Mouse (Mus musculus) T-helper 17 cell (primary cell): ENCODE data around the gene Slc8a1.

Experiments
- in situ Hi-C, 2 experiments: fragments of 300-600 bp; cut with MboI, MseI; formaldehyde crosslinking; loops; 1 replicate in 1 of 2; 2 replicates in 1 of 2; pipeline ENCODE4 v1.15.1; 2025; ENCODE audit warnings: high pct_unique_total_duplicates in 2 of 2

The Slc8a1 gene

DNA sequence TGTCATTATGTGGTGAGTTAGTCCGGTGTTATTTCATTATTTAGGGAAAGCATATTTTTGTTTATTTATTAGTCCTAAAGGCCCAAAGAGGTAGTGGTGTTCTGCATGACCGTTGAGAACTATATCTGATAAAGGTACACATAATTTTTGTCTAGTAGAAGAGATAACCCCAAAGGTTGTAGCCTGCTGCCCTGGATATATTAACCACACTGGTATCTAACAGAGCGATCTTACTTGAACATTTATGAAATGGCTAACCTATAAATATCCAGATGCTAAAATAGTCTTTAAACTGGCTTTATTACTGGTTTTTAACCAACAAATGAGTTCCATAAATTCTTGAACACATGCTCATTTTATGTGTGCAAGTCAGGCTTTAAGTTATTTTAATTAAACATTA lies 161.3 kb downstream of the Slc8a1 start:
- in situ Hi-C loops, result no loop called here

DNA sequence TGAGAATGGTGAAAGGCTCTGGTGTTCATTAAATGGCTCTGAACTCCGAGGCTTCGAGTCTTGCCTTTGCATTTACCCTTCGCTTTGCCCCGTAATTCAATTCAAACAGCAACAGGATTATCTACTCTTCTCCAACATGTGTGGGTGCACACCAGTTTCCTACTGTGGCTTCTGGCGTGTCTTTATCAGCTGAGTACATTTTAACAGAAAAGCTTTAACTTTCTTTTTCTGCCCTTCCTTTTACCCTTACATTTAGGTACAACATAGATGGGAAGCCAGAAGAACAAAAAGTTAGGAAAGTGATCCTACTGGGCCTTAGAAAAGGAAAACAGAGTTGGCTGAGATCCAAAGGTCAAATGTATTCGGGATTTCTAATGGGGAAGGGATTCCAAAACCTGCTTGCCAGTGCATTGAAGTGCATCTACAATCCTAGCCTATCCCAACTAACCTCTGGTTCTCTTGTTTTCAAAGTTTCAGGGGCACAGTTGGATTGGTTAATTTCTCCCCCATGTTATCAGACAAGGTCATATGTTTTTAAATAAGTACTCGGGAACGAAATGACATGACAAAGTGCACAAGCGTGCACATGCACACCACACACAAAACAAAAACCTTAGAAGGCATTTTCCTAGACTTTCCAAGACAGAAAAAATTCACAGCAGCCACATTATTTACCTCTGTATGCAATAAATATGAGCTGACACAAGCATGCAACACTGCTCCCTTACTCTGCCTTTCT lies 172.4 kb downstream of the Slc8a1 start:
- in situ Hi-C loops, result loop anchor here in 1 of 2 experiments (5.0 kb wide), 1 partner anchor 81 kb away; no protein-coding TSS in a partner anchor

DNA sequence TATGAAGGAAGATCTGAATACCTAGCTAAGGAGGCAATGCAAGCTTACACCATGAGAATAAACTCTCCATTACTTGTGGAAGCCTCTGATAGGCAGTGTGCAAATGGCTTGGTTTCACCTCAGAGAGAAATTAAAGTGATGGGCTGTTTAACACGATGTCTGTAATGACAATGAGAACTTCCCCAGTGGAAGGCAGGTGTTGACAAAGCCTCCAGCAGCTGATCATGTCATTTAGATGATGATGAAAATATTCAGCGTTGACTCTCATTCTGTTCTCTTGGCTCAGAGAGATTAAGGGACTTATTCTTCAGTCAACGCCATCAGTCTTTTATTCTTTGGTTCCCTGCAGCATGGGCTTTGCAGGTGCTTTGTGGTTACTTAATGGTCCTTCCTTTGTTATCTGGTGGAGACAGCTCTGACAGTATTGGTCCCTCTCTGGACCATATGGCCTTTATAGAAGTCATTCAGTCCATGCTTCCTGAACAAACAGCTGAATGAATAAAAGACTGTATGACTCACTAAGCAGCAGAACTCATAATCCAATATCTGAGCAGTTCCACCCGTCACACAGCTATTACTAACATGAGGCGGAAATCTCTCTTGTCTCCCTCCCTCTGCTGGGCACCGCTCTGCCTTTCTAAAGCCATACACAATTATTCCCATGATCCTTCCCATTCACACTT lies 184.0 kb downstream of the Slc8a1 start:
- in situ Hi-C loops, result no loop called here

DNA sequence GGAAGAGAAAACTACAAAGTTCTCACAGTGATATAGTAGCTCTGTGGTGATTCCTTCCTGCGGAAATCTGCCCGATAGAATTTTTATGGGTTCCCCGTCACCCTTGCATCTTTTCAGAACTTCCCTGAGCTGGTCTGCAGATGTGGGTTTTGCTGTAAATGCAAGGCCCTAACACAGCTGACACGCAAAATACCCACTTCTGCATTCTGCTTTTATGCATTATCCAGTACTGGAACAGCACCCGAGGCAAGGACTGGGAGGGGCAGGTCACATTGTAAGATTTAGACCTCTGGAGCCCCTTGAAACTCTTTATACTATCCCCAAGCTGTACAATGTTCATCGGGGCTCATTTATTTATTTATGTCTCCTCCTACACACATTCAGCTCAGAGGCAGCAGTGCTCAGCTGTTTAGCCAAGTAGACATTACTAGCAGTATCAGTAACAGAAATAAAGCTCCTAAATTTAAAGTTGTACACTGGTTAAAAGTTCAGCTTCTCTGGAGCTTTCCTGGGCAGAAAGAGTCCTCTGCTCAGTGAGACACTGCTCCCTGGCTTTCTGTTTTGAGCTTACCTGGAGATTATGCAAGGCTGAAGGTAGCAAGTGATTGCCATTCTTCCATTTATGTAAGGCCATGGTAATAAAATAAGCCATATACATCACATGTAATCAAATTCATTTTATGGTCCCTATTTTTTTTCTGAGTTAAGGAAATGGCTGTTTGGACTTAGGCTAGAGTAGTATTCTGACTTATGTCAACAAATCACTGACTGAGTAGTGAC lies 186.1 kb downstream of the Slc8a1 start:
- in situ Hi-C loops, result no loop called here

DNA sequence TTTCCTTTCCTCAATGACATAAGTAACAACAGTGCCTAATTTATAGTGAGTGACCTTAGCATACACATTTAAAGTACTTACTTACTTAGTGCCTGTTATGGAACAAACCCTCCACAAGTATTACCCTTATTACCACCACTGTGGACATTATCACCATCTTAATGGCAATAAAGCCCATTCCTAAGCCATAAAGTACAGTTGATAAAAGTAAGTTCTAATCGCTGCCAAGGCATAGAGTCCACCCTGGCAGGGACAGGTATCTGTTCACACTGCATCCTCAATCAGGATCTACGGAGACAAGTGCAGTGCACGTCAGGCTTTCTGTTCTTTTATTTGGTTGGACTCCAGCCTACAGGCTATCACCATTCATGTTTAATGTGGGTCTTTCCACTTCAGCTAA lies 187.3 kb downstream of the Slc8a1 start:
- in situ Hi-C loops, result no loop called here

DNA sequence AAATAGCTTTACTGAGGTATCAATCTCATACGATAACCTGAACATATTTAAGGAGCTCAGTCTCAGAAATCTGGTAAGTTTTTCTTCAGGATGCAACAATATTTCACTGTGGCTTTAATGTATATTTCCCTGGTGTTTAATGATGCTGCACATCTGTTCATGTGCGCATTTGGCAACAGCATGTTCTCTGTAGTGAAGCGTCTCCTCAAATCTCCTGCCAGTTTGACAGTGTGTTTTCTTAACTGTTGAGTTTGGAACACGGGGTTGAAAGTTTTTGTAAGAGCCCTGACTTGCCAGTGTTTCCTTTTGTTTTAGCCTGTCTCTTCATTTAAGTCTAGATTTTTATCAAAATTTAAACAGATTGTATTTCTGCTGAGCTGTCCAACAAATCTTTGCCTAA lies 190.2 kb downstream of the Slc8a1 start:
- in situ Hi-C loops, result no loop called here

DNA sequence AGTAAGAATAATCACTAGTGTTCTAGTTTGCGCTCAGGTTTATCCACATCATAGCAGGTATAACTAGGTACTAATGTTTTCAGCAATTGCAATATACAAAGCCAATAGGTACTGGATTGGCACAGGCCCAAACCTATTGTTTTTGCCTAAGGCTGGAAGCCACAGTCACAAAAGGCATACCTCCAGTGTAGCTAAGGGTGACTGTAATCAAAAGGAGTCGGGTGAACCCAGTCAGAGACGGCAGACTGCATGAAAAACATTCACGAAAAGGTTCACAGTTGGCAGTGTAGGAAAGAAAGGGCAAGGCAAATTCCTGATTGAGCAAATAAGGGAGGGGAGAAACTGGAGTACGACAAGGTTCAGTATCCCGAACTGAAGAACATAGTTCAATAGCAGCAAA lies 191.7 kb downstream of the Slc8a1 start:
- in situ Hi-C loops, result no loop called here

DNA sequence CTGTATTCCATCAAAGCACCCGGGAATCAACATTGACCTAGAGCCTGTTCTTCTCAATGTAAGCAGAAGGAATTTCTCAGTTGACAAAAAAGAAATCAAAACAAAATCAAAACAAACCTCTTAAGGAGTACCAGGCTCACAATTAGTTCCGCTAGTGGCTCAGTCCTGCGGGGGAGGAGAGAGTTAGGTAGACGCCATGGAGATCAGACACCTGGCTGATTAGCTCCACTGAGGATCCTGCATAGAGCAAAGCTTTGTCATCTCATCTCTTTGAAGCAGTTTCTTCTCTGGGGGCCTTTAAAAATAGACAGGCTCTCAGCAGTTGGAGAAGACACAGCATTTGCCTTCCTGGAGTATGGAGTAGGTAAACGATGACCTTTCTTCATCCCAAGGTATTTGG lies 192.2 kb downstream of the Slc8a1 start:
- in situ Hi-C loops, result no loop called here

DNA sequence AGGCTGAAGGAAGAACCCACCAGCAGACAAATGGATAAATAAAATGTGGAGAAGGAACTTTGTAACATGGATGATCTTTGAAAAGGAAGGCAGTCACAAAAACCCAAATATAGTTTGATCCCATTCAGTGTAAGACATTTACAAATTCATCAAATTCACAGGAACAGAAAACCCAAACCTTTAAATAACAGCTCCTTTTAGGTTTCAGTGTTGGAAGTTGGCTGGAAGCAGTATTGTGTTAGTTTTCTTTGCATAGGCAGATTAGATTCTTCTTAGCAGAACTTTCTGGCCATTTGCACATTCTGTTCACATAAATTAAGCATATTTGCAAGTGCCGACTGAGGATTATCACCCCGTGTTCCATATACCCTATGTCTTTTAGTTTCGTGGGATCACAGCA lies 193.3 kb downstream of the Slc8a1 start:
- in situ Hi-C loops, result no loop called here

DNA sequence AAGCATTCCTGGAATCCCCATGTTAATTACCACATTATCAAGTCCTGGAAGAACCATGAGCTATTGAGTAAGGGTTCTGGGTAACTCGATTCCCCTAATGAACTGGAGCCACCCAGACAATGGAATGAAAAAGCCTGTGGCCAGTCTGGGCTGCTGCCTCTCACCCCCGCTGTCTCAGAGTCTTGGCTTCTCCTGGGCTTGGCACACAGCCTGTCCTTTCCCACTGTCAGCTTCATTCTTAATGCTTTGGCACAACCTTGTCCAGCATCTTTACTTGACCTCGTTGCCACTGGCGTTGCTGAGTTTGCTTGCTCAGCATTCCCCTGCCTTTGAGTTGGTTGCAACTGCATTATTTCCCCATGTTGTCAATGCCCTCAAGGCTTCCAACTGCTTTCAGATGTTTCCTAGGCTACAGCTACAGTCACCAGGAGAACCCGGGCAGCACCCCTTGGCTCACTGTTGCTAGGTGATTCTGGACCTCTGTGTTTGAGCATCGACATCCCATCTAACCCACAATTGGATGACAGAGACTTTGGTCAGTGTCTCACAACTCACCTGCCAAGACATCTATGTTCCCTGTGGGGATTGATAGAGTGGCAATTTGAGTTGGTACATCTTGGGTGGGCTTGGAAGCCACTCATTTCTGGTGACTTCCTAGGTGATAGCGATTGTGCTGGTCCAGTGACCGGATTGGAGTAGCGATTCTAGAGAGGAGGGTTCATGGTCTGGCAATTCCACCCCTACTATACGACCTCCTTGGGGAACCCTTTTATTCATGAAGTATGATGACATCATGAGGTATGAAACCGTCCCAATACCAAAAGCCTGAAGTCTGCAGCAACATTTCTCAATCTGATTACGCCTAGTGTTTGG lies 195.6 kb downstream of the Slc8a1 start:
- in situ Hi-C loops, result no loop called here

DNA sequence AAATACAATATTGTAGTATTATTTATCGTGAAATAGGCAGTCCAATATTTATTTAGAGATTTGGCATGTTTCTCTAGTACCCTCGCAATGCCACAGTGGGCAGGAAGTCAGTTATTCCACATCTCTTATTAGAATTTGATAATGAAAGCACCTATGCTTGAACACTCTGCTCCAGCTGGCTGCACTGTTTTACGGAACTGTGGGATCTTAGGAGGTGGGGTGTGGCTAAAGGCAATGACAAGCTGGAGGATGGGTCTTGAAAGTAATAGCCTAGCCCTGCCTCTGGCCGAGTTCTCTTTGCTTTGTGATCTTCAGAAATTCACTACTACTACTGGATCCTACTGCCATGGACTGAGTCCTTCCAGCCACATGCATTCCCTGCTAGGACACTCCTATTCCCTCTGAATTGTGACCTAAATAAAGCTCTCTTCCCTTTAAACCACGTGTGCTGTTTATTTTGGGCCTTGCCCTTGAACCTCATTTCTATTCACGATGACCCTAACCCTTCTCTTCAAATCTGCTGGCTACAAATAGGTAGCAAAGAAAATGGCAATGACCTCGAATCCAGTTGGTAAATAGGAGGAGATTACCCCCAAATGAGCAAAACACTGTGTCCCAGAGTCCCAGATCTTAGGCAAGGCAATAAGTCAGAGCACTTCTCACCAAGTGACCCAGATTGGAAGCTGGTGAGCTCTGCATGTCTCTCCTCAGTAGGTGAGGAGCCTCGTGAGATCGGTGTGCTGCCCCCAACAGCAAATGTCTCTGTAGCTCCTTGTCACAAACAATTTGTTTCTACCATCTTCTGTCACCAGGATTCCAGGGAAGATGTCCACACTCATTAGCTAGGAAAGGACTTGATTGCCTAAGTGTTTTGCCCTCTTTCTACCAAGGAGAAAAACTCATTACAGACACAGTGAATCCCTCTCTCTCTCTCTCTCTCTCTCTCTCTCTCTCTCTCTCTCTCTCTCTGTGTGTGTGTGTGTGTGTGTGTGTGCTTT lies 199.7 kb downstream of the Slc8a1 start:
- in situ Hi-C loops, result no loop called here

DNA sequence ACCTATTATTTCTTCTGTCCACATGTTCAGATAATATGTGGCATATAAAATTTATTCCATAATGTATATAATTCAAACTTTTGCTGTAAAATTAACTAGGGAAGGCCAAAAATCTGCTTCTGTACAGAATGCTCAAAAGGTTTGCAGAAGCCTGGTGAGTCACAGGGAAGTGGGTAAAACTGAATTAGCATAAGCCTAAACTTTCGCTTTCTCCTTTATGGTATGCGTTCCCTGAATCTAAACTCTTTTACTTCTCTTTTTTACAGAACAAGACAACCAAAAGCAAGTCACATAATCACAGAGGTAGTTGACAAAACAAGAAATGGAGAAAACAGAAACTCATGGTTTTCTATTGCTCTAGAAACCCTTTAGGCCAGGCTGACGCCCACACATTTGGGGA lies 202.1 kb downstream of the Slc8a1 start:
- in situ Hi-C loops, result no loop called here

DNA sequence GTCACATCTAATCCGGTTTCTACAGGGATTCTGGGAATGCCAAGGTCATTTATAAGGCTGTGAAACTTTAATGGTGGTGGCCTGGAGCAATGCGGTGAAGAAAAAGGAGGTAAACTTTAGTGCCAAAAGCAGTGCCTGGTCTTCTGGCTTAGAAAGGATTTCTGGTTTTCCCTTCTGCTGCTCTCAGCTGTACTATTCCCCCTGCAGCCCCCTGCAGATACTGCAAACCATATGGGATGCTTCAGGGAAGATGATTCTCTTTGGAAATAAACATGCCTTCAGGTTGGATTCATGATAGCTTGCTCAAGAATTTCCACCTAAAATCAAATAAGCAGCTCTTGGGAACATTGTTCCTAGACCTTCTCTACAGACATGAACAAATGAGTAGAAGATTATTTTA lies 208.3 kb downstream of the Slc8a1 start:
- in situ Hi-C loops, result no loop called here

DNA sequence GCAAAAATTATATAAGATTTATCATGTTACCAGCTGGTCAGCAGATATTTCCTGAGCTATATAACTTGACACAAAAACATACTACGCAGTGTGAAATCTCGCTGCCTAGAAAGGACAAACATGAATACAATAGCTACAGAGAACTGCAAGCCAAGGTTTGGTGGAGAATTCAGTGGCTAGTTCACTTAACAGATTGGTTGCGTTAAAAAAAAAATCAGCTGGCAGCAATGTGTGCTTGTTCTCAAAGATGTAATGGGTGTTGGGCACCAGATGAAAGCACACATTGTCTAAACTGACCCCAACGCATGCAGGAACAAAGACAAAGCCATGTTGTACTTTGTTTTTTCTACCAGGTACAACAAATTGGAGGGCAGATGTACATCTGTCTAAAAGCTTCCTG lies 209.2 kb downstream of the Slc8a1 start:
- in situ Hi-C loops, result no loop called here

DNA sequence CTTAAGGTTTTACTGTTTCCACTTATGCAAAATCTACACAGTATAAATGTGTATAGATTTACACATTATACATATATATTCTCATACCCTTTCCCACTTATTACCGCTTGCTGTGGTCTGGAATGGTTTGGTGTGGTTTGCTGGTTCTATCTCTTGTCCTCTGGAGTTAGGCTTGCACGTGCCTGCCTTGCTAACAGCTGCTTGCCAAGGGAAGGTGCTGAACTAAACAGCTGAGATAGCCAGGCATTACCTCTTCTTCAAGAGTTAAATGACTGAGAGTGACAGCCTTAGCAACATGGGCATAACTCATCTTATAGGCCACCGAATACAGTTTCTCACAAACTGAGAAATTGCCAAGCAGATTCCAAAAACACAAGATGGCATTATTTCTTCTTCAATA lies 211.7 kb downstream of the Slc8a1 start:
- in situ Hi-C loops, result no loop called here

DNA sequence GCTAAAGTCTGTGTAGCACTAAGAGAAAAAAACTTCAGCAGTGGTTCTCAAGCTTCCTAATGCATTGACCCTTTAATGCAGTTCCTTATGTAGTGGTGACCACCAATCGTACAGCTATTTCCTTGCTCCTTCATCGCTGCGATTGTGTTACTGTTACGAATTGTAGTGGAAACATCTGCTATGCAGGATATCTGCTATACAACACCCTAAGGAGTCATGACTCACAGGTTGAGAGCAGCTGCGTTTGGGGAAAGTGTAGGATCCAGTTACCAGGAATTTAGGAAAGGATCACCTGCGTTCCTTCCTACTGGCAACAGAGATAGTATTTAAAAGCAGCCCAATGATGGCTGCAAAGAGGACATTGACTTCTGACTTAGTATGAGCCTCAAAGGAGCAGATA lies 213.4 kb downstream of the Slc8a1 start:
- in situ Hi-C loops, result no loop called here

DNA sequence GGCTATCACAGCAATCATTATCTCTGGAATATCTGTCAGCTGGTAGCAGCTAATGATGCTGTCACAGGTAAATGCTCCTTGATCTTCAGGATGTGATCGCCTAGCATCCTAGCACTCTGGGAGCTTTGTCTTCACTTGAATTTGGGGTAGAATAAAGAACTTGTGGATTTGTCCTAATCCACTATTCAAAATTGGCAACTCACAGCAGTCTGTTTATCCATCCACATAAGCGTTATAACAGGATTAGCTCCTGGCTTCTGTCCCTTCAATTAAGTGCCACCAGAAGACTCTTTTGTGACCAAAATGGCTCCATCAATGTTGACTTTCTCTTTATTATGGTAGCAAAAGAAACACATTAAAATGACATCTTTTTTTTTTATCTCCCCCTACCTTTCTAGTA lies 214.2 kb downstream of the Slc8a1 start:
- in situ Hi-C loops, result no loop called here

DNA sequence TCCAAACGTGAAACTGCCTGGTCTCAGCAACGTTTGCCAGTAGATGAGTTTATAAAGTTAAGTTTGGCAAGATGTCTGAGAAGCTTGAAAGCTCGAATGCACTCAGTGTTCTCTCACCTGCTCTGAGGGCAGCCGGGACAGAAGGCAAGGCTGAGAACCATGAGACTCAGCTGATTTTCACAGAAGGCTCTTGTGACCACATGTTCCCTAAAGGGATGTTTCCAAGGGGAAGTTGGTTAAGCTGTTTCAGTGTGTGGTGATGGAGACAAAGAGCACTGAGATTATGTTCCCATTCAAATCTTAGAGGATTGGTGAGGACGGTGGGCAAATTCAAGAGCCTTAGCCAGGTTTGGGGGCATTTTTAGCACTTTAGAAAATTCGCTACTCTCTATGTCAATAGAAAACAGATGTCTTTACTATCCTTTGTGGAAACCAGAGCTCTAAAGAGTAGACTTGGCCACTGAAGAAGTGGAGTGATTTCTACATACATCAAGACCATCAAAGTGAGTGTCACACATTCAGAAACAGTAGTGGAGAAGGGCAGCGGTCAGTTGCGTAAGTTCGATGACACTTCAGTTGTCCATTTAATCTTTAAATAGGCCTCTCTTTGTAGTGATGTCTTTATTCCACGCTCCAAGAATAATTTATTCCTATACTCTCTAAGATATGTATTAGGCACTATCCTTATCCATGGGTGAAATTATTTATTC lies 219.7 kb downstream of the Slc8a1 start:
- in situ Hi-C loops, result no loop called here

DNA sequence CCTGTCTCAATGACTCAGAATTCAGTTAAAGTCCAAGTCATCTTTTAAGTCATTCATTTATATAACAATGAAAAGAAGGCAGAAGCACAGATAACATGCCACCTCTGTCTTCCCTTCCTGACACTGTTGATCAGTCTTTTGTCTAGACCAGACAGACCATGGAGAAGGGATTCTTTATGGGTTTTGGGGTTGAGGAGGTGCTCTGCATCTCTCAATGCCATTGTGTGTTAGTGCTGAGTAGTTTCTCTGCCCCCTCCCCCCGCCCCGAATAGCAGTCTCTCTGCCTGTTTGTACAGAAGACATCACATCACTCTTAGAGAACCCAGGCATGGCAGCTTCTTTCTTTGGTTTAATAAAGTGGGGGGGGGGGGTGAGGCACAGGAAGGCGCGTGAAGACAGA lies 222.0 kb downstream of the Slc8a1 start:
- in situ Hi-C loops, result no loop called here

DNA sequence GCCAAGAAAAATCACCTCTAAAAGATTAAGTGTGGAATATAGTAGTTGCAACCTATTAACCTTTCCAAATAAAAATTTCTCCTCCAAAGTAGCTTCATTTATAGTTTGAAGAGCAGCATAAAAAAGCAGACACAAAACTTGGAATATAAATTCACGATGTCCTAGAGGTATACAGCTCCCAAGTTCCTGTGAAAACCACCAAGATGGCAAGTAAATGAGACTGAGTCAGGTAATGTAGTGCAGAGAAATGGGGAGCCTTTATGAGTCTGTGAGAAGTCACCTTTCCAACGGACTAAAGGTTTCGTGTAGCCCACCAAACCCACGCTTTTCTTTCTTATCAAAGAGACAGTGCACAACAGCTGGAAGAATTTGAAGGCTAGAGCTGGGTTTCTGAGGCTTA lies 224.2 kb downstream of the Slc8a1 start:
- in situ Hi-C loops, result no loop called here
